Mouse (Mus musculus) liver, embryonic 11.5 days (tissue): Measurements from ENCODE around the gene Ndufa12. TPM values are rescaled to one million over a fixed set of nuclear protein-coding genes. Genes with fewer than 3 reads are reported as not detected.

Source experiments
- ATAC-seq: fragments of 200-750 bp; cut with Nextera tagmentation; replicated peaks from 2 replicates; pipeline ENCODE4 v1.8.0; 2017; ENCODE audit warnings: moderate number of reproducible peaks, mild to moderate bottlenecking, moderate TSS enrichment, moderate library complexity; ENCODE audit not compliant: low FRiP score
- DNase-seq: peaks from one replicate; pipeline ENCODE4 v3.0.0-alpha.2; 2017; ENCODE audit warnings: low spot score
- H3K27ac ChIP-seq: fragments of 300-500 bp; sonication (generic); 2 replicates; pipeline ENCODE4 v1.5.1; 2014; ENCODE audit warnings: mild to moderate bottlenecking, low read depth, low read length, control low read depth
- H3K27me3 ChIP-seq: fragments of 300-500 bp; sonication (generic); replicated peaks from 2 replicates; pipeline ENCODE4 v1.6.1; 2014; ENCODE audit warnings: low read length, mixed read lengths; ENCODE audit not compliant: control insufficient read depth, insufficient read depth
- H3K36me3 ChIP-seq: fragments of 300-500 bp; sonication (generic); 2 replicates; pipeline ENCODE4 v1.6.1; 2014; ENCODE audit warnings: mild to moderate bottlenecking, low read length, moderate library complexity, mixed read lengths; ENCODE audit not compliant: control insufficient read depth, insufficient read depth
- H3K4me1 ChIP-seq: fragments of 300-500 bp; sonication (generic); replicated peaks from 2 replicates; pipeline ENCODE4 v1.6.1; 2014; ENCODE audit warnings: low read length, mixed read lengths; ENCODE audit not compliant: control insufficient read depth, insufficient read depth
- H3K4me2 ChIP-seq: fragments of 300-500 bp; sonication (generic); 2 replicates; pipeline ENCODE4 v1.6.1; 2014; ENCODE audit warnings: mild to moderate bottlenecking, control low read depth, moderate library complexity
- H3K4me3 ChIP-seq: fragments of 300-500 bp; sonication (generic); 2 replicates; pipeline ENCODE4 v1.5.1; 2014; ENCODE audit warnings: low read depth, low read length, control low read depth
- H3K9ac ChIP-seq: fragments of 300-500 bp; sonication (generic); 2 replicates; pipeline ENCODE4 v1.6.1; 2014; ENCODE audit warnings: low read depth, low read length, control low read depth
- H3K9me3 ChIP-seq: fragments of 300-500 bp; sonication (generic); 2 replicates; pipeline ENCODE4 v1.6.1; 2016; ENCODE audit warnings: low read length, inconsistent platforms, mixed read lengths; ENCODE audit not compliant: control insufficient read depth
- WGBS: fragments of 180-500 bp; shearing (Covaris S2); extraction: QIAGEN DNeasy Blood & Tissue Kit; methylation state at CpG from one replicate; pipeline ENCODE4 v1.1.7; 2014; 5-methylcytosine and 5-hydroxymethylcytosine counted together
- polyA plus RNA-seq: library from polyadenylated mRNA; unstranded; fragments of >200 nt; fragmentation: Nextera tagmentation; extraction: Ambion mirVana; gene quantifications from 2 replicates; pipeline ENCODE4 v1.2.1, GENCODE M21; 2014

Gene Ndufa12
- polyA plus RNA-seq, 1 experiment from 2014 or later: 432 TPM

DNA sequence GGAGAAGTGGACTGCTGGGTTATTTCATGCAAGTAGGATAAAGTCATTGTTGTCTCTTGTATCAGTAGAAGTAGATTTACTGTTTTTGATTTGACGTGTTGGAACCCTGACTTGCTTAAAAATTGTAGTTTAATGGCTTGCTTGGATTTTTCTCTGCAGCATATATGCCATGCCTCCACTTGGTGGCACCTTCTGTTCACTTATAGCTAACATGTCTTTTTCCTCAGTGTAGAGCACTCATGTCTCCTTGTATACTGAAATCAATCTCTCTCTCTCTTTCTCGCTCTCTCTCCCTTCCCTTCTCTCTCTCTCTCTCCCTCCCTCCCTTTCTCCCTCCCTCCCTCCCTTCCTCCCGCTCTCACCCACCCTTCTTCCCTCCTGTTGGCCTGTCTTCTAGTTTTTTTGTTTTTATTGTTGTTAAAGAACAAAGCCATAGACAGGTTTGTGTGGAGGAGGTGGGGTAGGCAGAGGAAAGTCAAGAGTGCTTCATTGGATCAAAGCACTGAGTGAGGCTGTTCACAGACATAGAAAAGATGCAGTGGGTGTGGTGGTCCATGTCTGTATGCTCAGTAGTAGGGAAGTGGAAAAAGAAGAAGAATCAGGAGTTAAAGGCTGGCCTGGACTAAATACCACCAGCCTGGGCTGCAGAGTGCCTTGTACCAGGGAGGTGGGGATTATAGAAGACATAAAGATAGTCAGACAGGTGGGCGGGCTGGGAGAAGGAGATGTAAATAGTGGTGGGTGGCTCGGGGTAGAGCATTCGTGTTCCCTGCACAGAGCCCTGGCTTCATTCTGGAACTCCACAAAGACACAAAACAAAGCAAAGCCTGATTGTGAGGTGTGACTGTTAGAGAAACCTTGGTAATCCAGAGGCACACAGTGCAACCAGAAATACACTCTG is 12.4 kb downstream of the Ndufa12 start:
- no peak for ATAC-seq
- no peak overlapping the region for H3K27ac ChIP-seq
- no peaks in the 10 kb centered on the region for H3K9me3 ChIP-seq
- no peak overlapping the region for H3K9ac ChIP-seq
- no peak for DNase-seq
- H3K4me3 ChIP-seq: no peak overlapping the region
- H3K4me2 ChIP-seq: no peak overlapping the region
- peaks cover 20% of the 10 kb centered on the region; the same call in 1 of the 2 replicates for H3K36me3 ChIP-seq
- WGBS: 77% methylated on average over 6 of the region's 6 CpGs
- no peaks in the 10 kb centered on the region for H3K27me3 ChIP-seq
- no peaks in the 10 kb centered on the region for H3K4me1 ChIP-seq

DNA sequence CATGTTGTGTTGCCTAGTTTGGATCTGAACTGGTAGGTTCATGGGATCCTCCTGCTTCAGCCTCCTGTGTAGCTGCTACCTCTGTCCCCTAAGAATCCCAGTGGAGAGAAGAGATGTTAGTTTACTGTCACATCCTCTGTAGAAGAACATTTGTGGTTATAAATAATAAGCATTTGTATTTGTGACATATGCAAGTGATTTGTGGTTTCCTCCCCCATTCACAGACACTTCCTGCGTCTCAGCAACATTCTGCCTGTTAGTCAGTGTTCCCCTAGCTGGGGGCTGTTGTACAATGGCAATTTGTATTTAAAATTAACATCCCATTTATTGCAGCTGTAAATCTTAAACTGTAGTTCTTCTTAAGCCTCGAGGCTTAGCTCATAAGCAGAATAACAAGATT is 13.2 kb downstream of the Ndufa12 start:
- Histone ChIP-seq H3K9ac (no peak overlapping the region), H3K27me3 (no peaks in the 10 kb centered on the region), H3K9me3 (no peaks in the 10 kb centered on the region), H3K36me3 (peaks cover 16% of the 10 kb centered on the region; the same call in 1 of the 2 replicates), H3K4me1 (no peaks in the 10 kb centered on the region), H3K4me2 (no peak overlapping the region), H3K4me3 (no peak overlapping the region), H3K27ac (no peak overlapping the region)
- ATAC-seq (no peak), DNase-seq (no peak)
- 67% methylated on average over 2 of the region's 2 CpGs for WGBS

DNA sequence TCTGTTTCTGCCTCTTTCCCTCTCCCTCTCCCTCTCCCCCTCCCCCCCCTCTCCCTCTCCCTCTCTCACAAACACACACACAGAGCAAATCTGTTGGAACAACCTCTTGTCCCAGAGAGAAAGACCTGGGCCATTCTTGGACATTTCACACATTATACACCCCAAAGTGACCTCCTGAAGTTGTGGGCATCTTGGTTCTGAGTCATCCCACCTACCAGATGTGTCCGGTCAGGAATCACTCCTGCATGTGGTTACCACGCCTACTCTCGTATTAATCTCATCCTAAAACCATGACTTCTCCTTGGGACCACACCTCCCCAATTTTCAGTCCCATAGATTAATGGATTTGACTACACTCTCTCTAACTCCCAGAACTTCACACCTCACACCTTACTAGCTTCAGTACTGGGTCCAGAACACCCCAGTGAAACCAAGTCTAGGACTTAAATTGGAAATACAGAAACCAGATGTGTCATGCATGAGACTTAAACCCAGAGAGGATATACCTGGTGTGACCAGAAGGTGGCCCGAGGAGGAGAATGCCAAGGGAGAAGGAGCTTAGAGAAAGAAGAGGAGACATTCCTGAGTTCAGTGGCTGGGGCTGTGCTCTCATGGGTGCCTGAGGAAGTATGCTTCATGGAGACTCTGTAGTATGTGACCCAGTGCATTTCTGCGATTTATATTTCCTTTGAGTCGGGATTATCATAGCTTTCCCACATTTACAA is 26.7 kb downstream of the Ndufa12 start:
- 73% methylated on average over 6 of the region's 6 CpGs for WGBS
- H3K4me1 ChIP-seq: no peaks in the 10 kb centered on the region
- no peak for ATAC-seq
- no peak for DNase-seq
- H3K9ac ChIP-seq: no peak overlapping the region
- H3K27me3 ChIP-seq: no peaks in the 10 kb centered on the region
- no peak overlapping the region for H3K27ac ChIP-seq
- H3K4me3 ChIP-seq: no peak overlapping the region
- no peak overlapping the region for H3K4me2 ChIP-seq
- 0 out of 2 replicates have a peak, but pooled peaks cover 8% of the 10 kb centered on the region for H3K36me3 ChIP-seq
- H3K9me3 ChIP-seq: no peaks in the 10 kb centered on the region

DNA sequence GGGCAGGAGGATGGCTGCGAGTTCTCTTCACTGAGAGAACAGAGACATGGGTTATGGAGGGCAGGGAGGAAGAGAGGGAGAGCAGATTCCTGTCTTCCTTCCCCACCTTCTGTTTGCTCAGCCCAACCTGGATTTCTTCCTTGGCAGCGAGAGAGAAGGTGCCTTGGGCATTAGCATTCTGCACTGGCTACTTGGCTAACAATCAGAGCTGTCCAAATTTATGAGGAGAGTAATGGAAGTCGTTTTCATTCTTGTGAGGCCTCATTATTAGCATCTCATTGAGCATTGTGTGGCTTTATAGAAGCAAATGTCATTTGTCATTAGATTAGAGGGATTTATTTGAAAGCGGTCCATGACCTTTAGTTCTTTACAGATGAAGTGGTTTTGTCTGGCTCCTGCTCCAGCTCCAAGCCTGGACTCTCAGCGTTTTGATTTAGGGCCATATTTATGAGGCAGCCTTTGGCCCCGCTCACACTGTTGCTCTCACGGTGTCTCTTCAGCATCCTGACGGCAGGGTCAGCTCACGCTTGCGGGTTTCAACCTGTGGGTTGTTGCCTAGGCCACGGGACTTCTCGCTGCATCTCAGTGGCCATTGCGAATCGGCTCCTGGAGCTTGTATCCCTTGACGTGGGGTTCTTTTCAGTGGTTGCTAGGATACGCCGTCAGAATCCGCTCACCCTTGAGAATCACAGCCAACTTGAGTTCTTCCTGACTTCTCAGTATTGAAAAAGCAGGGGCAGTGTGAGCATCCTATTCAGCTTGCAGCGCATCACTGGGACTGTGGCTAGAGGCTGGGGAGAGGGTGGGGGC is 31.9 kb downstream of the Ndufa12 start:
- WGBS: 74% methylated on average over 19 of the region's 19 CpGs
- ATAC-seq: no peak
- H3K4me3 ChIP-seq: no peak overlapping the region

DNA sequence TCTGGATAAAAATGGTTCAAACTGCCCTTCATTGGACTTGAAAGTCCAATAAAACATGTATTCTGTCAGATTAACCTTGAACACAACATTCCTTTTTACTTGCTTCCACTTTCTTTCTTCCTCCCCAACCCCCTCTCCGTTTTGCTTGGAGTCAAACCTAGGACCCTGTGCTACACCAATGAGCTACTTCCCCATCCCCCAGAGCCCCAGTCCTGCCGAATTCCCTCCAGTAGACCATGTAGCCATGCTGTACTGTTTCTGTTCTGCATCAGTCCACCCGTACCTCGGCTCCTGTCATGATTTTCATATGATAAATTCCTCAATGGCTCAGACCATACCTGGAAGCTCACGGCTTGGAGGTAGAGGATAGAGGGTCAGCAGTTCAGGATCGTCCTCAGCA is 32.5 kb downstream of the Ndufa12 start:
- Histone ChIP-seq H3K4me3 (no peak overlapping the region), H3K4me2 (no peak overlapping the region), H3K9ac (no peak overlapping the region), H3K36me3 (no peaks in the 10 kb centered on the region), H3K27me3 (no peaks in the 10 kb centered on the region), H3K4me1 (no peaks in the 10 kb centered on the region), H3K9me3 (no peaks in the 10 kb centered on the region), H3K27ac (no peak overlapping the region)
- WGBS: 85% methylated on average over 6 of the region's 6 CpGs
- ATAC-seq: no peak
- DNase-seq: no peak

More for the DNA sequence above, 31.9 kb downstream of the Ndufa12 start:
- Histone ChIP-seq H3K27me3 (no peaks in the 10 kb centered on the region), H3K36me3 (no peaks in the 10 kb centered on the region), H3K27ac (no peak overlapping the region), H3K4me2 (no peak overlapping the region), H3K9ac (no peak overlapping the region), H3K4me1 (no peaks in the 10 kb centered on the region), H3K9me3 (no peaks in the 10 kb centered on the region)
- no peak for DNase-seq

DNA sequence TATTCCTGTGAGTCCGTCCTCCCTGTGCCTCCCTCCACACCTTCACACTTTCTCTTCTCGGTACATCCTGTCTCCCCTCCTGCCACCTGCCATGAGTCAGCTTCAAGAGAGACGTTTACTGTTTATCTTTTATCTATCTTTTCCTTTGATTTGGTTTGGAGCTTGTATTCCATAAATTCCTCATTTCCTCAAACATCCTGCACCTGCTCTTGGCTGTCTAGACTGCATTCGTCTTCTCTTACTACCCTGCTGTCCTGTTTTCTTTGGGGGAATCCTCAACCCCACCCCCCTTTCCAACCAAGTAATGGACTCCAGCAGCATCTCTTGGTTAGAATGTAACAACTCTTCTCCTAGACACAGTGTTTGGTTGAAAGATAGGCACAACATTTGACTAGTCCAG is 36.7 kb downstream of the Ndufa12 start:
- H3K36me3 ChIP-seq: no peaks in the 10 kb centered on the region
- WGBS: 51% methylated on average over 4 of the region's 4 CpGs
- H3K27ac ChIP-seq: no peak overlapping the region
- H3K4me2 ChIP-seq: no peak overlapping the region
- H3K9me3 ChIP-seq: no peaks in the 10 kb centered on the region
- no peaks in the 10 kb centered on the region for H3K27me3 ChIP-seq
- DNase-seq: no peak
- H3K4me1 ChIP-seq: no peaks in the 10 kb centered on the region
- no peak overlapping the region for H3K4me3 ChIP-seq
- H3K9ac ChIP-seq: no peak overlapping the region
- no peak for ATAC-seq

DNA sequence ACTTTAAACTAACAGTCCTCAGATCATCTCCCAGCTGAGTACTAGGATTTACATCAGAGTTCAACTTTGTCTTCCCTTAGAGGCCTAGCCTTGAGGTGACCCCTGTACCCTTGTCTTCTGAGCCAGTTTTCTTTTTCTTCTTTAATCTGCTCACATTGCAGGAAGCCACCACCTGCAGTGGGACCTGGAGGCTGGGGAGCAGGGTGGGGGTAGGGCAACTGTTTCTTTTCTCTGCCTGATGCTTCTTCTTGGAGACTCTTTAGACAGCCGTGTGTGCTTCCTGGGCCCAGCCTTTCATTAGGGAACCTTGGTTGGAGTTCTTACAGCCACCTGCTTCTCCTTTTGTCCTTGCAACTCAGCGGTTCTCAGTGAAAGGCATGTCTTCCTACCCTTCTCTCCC is 42.8 kb downstream of the Ndufa12 start:
- 75% methylated on average over 2 of the region's 2 CpGs for WGBS
- no peak overlapping the region for H3K9ac ChIP-seq
- H3K27me3 ChIP-seq: no peaks in the 10 kb centered on the region
- H3K9me3 ChIP-seq: no peaks in the 10 kb centered on the region
- H3K4me3 ChIP-seq: no peak overlapping the region
- ATAC-seq: no peak
- no peak overlapping the region for H3K4me2 ChIP-seq
- no peak overlapping the region for H3K27ac ChIP-seq
- H3K4me1 ChIP-seq: no peaks in the 10 kb centered on the region
- no peaks in the 10 kb centered on the region for H3K36me3 ChIP-seq
- DNase-seq: no peak

DNA sequence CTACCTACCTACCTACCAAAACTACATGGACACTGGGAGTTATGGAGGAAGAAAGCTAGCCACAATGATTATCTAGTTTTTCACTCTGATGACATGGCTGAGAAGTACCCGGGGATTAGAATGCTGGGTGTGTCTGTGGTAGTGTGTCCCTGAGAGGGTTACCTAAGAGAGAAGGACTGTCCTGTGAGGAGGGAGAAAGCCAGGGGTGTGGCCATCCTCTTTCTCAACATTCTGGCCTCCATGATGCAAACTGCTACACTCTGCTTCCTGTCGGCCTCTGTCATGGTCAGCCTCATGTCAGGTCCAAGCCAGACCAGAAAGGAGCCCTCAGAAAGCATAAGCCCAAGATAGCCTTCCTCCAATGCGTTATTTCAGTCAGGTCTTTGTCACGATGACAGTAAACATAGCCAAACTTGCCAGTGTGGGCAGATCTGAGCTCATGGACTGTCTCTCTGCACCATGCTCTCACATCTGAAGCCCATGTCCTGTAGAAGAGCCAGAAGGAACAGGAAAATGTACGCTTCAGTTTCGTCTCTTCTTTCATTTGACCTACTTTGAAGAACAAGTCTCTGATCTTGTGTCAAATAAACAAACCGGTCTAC is 49.3 kb downstream of the Ndufa12 start:
- Histone ChIP-seq H3K27me3 (no peaks in the 10 kb centered on the region), H3K36me3 (no peaks in the 10 kb centered on the region), H3K27ac (no peak overlapping the region), H3K4me2 (no peak overlapping the region), H3K9ac (no peak overlapping the region), H3K4me1 (peaks cover 18% of the 10 kb centered on the region), H3K9me3 (no peaks in the 10 kb centered on the region), H3K4me3 (no peak overlapping the region)
- DNase-seq: no peak
- ATAC-seq: no peak
- WGBS: 84% methylated on average over 7 of the region's 7 CpGs
